Mouse (Mus musculus): ENCODE measurements around the gene Cbll1. TPM values are rescaled to one million over a fixed set of nuclear protein-coding genes. Genes with fewer than 3 reads are reported as not detected.
"Not testable (repeated sequence)": the region's sequence is repeated elsewhere in the genome, so short reads cannot be mapped to it uniquely, and the experiment has no call there.

Cbll1 gene
- polyA plus RNA-seq, 1 experiment, result 7.3 TPM

GRCm38 (mm10) chr12:31500196-31500595, 780 bp upstream of the Cbll1 start:
- Histone ChIP-seq H3K27me3 (replicated peaks; ENCODE audit: control insufficient read depth, insufficient read depth, low read length) (no peaks in the 10 kb centered on the region), H3K36me3 (ENCODE audit: control insufficient read depth, insufficient read depth, low read length) (no peaks in the 10 kb centered on the region), H3K27ac (ENCODE audit: insufficient read depth, low read depth, low read length) (peak overlapping the region; percentile 29; the same call in 1 of the 2 replicates), H3K4me1 (ENCODE audit: control insufficient read depth, insufficient read depth, low read length) (peaks cover 6% of the 10 kb centered on the region; the same call in 1 of the 2 replicates), H3K4me3 (ENCODE audit: insufficient read depth, low read depth, low read length) (peak overlapping the region; percentile 86)
- WGBS, result 6% methylated on average over 12 of the region's 12 CpGs
- TF ChIP-seq CTCF (conservative IDR thresholded peaks at IDR 0.05; ENCODE audit: insufficient read depth, insufficient read length, low read depth, low read length), result no peak
- TF ChIP-seq POLR2A (IDR thresholded peaks at IDR 0.05; ENCODE audit: low read depth, low read length), result no peak
- DNase-seq, result no peak

DNA sequence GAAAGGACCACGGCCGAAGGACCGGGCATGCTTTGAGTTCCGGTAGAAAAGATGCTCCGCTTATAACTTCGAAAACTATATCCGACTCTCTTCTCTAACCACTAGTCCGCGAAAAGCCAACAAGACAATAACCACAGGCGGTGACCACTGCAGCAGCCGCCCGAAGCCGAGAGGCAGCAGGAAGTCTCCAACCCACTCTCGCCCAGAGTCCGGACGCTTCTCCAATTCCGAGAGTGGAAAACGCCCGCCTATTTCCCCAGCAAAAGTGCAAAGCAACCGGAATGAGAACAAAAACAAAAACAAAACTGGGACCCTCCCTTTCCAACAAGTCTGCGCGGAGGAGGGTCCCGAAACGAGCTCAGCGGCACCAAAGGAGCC, 491 bp downstream of the Cbll1 start:
- no peak for DNase-seq
- WGBS, result under 1% methylated on average over 25 of the region's 25 CpGs
- no peak for TF ChIP-seq POLR2A (IDR thresholded peaks at IDR 0.05; ENCODE audit: low read depth, low read length)
- no peak for TF ChIP-seq CTCF (conservative IDR thresholded peaks at IDR 0.05; ENCODE audit: insufficient read depth, insufficient read length, low read depth, low read length)
- no peaks in the 10 kb centered on the region for H3K27me3 ChIP-seq (replicated peaks; ENCODE audit: control insufficient read depth, insufficient read depth, low read length)
- peaks cover 2% of the 10 kb centered on the region; the same call in 1 of the 2 replicates for H3K36me3 ChIP-seq (ENCODE audit: control insufficient read depth, insufficient read depth, low read length)
- no peak overlapping the region for H3K27ac ChIP-seq (ENCODE audit: insufficient read depth, low read depth, low read length)
- H3K4me1 ChIP-seq (ENCODE audit: control insufficient read depth, insufficient read depth, low read length), result peaks cover 6% of the 10 kb centered on the region; the same call in 1 of the 2 replicates
- H3K4me3 ChIP-seq (ENCODE audit: insufficient read depth, low read depth, low read length), result peak overlapping the region; percentile 86

GRCm38 (mm10) chr12:31486431-31486830, 13.0 kb downstream of the Cbll1 start:
- DNase-seq, result peak; percentile 43
- no peak overlapping the region for H3K27ac ChIP-seq (ENCODE audit: insufficient read depth, low read depth, low read length)
- TF ChIP-seq POLR2A (IDR thresholded peaks at IDR 0.05; ENCODE audit: low read depth, low read length) (no peak), CTCF (conservative IDR thresholded peaks at IDR 0.05; ENCODE audit: insufficient read depth, insufficient read length, low read depth, low read length) (no peak)
- H3K4me1 ChIP-seq (ENCODE audit: control insufficient read depth, insufficient read depth, low read length), result no peaks in the 10 kb centered on the region
- H3K36me3 ChIP-seq (ENCODE audit: control insufficient read depth, insufficient read depth, low read length), result peaks cover 3% of the 10 kb centered on the region; the same call in 1 of the 2 replicates
- WGBS, result 43% methylated on average over 6 of the region's 6 CpGs
- H3K4me3 ChIP-seq (ENCODE audit: insufficient read depth, low read depth, low read length), result no peak overlapping the region
- H3K27me3 ChIP-seq (replicated peaks; ENCODE audit: control insufficient read depth, insufficient read depth, low read length), result no peaks in the 10 kb centered on the region

- 89% methylated on average over 4 of the region's 6 CpGs for WGBS
- not testable (repeated sequence) for DNase-seq; H3K36me3 ChIP-seq (ENCODE audit: control insufficient read depth, insufficient read depth, low read length); H3K27me3 ChIP-seq (replicated peaks; ENCODE audit: control insufficient read depth, insufficient read depth, low read length); H3K4me1 ChIP-seq (ENCODE audit: control insufficient read depth, insufficient read depth, low read length); H3K27ac ChIP-seq (ENCODE audit: insufficient read depth, low read depth, low read length); H3K4me3 ChIP-seq (ENCODE audit: insufficient read depth, low read depth, low read length)
Measured at GRCm38 (mm10) chr12:31478182-31478581, 21.2 kb downstream of the Cbll1 start.

DNA sequence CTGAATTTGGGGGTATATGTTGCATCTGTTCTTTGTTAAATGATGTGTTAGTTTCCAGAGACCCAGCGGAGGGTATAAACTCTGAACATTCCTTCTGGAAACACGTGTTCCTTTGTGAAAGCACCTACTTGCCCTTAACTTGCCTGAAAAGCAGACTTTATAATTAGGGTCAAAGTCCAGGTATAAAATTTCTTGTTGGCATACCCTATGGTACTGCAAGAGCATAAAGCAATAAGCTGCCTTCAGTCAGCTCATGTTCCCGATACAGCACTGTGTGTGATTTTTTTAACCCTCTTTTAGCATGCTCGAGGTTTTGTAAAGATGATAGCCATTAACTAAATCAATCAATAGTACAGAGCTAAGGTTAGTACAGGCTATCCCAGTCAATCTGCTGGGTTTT, 36.8 kb downstream of the Cbll1 start:
- Histone ChIP-seq H3K27me3 (replicated peaks; ENCODE audit: control insufficient read depth, insufficient read depth, low read length) (no peaks in the 10 kb centered on the region), H3K36me3 (ENCODE audit: control insufficient read depth, insufficient read depth, low read length) (no peaks in the 10 kb centered on the region), H3K4me3 (ENCODE audit: insufficient read depth, low read depth, low read length) (no peak overlapping the region), H3K4me1 (ENCODE audit: control insufficient read depth, insufficient read depth, low read length) (no peaks in the 10 kb centered on the region), H3K27ac (ENCODE audit: insufficient read depth, low read depth, low read length) (no peak overlapping the region)
- 68% methylated on average over 4 of the region's 4 CpGs for WGBS
- no peak for DNase-seq
- no peak for TF ChIP-seq POLR2A (IDR thresholded peaks at IDR 0.05; ENCODE audit: low read depth, low read length)
- no peak for TF ChIP-seq CTCF (conservative IDR thresholded peaks at IDR 0.05; ENCODE audit: insufficient read depth, insufficient read length, low read depth, low read length)

GRCm38 (mm10) chr12:31461371-31461770, 38.0 kb downstream of the Cbll1 start:
- Histone ChIP-seq H3K27ac (ENCODE audit: insufficient read depth, low read depth, low read length) (no peak overlapping the region), H3K4me1 (ENCODE audit: control insufficient read depth, insufficient read depth, low read length) (no peaks in the 10 kb centered on the region), H3K4me3 (ENCODE audit: insufficient read depth, low read depth, low read length) (no peak overlapping the region), H3K36me3 (ENCODE audit: control insufficient read depth, insufficient read depth, low read length) (no peaks in the 10 kb centered on the region), H3K27me3 (replicated peaks; ENCODE audit: control insufficient read depth, insufficient read depth, low read length) (no peaks in the 10 kb centered on the region)
- TF ChIP-seq POLR2A (IDR thresholded peaks at IDR 0.05; ENCODE audit: low read depth, low read length) (no peak), CTCF (conservative IDR thresholded peaks at IDR 0.05; ENCODE audit: insufficient read depth, insufficient read length, low read depth, low read length) (no peak)
- DNase-seq, result no peak
- WGBS, result 93% methylated on average over 9 of the region's 9 CpGs

GRCm38 (mm10) chr12:31460270-31460669, 39.1 kb downstream of the Cbll1 start:
- TF ChIP-seq CTCF (conservative IDR thresholded peaks at IDR 0.05; ENCODE audit: insufficient read depth, insufficient read length, low read depth, low read length), result peak; percentile 53
- not testable (repeated sequence) for H3K4me1 ChIP-seq (ENCODE audit: control insufficient read depth, insufficient read depth, low read length); DNase-seq; H3K27me3 ChIP-seq (replicated peaks; ENCODE audit: control insufficient read depth, insufficient read depth, low read length); H3K27ac ChIP-seq (ENCODE audit: insufficient read depth, low read depth, low read length); H3K4me3 ChIP-seq (ENCODE audit: insufficient read depth, low read depth, low read length); H3K36me3 ChIP-seq (ENCODE audit: control insufficient read depth, insufficient read depth, low read length)
- WGBS, result 39% methylated on average over 3 of the region's 3 CpGs

GRCm38 (mm10) chr12:31458474-31458873, 40.9 kb downstream of the Cbll1 start:
- no peaks in the 10 kb centered on the region for H3K4me1 ChIP-seq (ENCODE audit: control insufficient read depth, insufficient read depth, low read length)
- no peak overlapping the region for H3K4me3 ChIP-seq (ENCODE audit: insufficient read depth, low read depth, low read length)
- no peak overlapping the region for H3K27ac ChIP-seq (ENCODE audit: insufficient read depth, low read depth, low read length)
- no peaks in the 10 kb centered on the region for H3K36me3 ChIP-seq (ENCODE audit: control insufficient read depth, insufficient read depth, low read length)
- 52% methylated on average over 4 of the region's 4 CpGs for WGBS
- no peaks in the 10 kb centered on the region for H3K27me3 ChIP-seq (replicated peaks; ENCODE audit: control insufficient read depth, insufficient read depth, low read length)
- TF ChIP-seq POLR2A (IDR thresholded peaks at IDR 0.05; ENCODE audit: low read depth, low read length) (no peak), CTCF (conservative IDR thresholded peaks at IDR 0.05; ENCODE audit: insufficient read depth, insufficient read length, low read depth, low read length) (no peak)
- no peak for DNase-seq
